Mouse (Mus musculus): ENCODE data around the gene Atp7b. TPM values are rescaled to one million over a fixed set of nuclear protein-coding genes. Genes with fewer than 3 reads are reported as not detected.

Atp7b gene
- polyA plus RNA-seq, 1 experiment from 2014 or later: 1.3 TPM

GRCm38 (mm10) chr8:22058368-22058767 lies 1.7 kb downstream of the Atp7b start:
- ATAC-seq (replicated peaks; ENCODE audit: extremely low read depth, insufficient read depth, low FRiP score): no peak
- H3K36me3 ChIP-seq (ENCODE audit: control insufficient read depth, insufficient read depth): peaks cover 3% of the 10 kb centered on the region
- H3K9ac ChIP-seq (ENCODE audit: low read length): no peak overlapping the region
- H3K27ac ChIP-seq (ENCODE audit: low read length): no peak overlapping the region
- no peak overlapping the region for H3K4me3 ChIP-seq (ENCODE audit: low read length)
- H3K4me2 ChIP-seq (ENCODE audit: low read depth, low read length): no peak overlapping the region
- H3K9me3 ChIP-seq (replicated peaks; ENCODE audit: control insufficient read depth, low read length): no peaks in the 10 kb centered on the region
- H3K27me3 ChIP-seq (ENCODE audit: control insufficient read depth, insufficient read depth, low read length): peaks cover 14% of the 10 kb centered on the region; the same call in 1 of the 2 replicates
- peaks cover 4% of the 10 kb centered on the region; the same call in 1 of the 2 replicates for H3K4me1 ChIP-seq (ENCODE audit: control insufficient read depth, insufficient read depth, low read length)
- WGBS: 70% methylated on average over 9 of the region's 9 CpGs

- no peak for ATAC-seq (replicated peaks; ENCODE audit: extremely low read depth, insufficient read depth, low FRiP score)
- Histone ChIP-seq H3K9me3 (replicated peaks; ENCODE audit: control insufficient read depth, low read length) (no peaks in the 10 kb centered on the region), H3K27ac (ENCODE audit: low read length) (no peak overlapping the region), H3K9ac (ENCODE audit: low read length) (no peak overlapping the region), H3K4me2 (ENCODE audit: low read depth, low read length) (no peak overlapping the region), H3K4me1 (ENCODE audit: control insufficient read depth, insufficient read depth, low read length) (peaks cover 4% of the 10 kb centered on the region; the same call in 1 of the 2 replicates), H3K4me3 (ENCODE audit: low read length) (no peak overlapping the region), H3K27me3 (ENCODE audit: control insufficient read depth, insufficient read depth, low read length) (peaks cover 14% of the 10 kb centered on the region; the same call in 1 of the 2 replicates), H3K36me3 (ENCODE audit: control insufficient read depth, insufficient read depth) (peaks cover under 1% of the 10 kb centered on the region; the same call in 1 of the 2 replicates)
- 60% methylated on average over 3 of the region's 3 CpGs for WGBS
These were observed 3.3 kb downstream of the Atp7b start for GRCm38 (mm10) chr8:22056850-22057249.

GRCm38 (mm10) chr8:22055492-22055877 lies 4.6 kb downstream of the Atp7b start:
- ATAC-seq (replicated peaks; ENCODE audit: extremely low read depth, insufficient read depth, low FRiP score): no peak
- H3K9ac ChIP-seq (ENCODE audit: low read length): no peak overlapping the region
- H3K9me3 ChIP-seq (replicated peaks; ENCODE audit: control insufficient read depth, low read length): no peaks in the 10 kb centered on the region
- H3K27ac ChIP-seq (ENCODE audit: low read length): no peak overlapping the region
- no peak overlapping the region for H3K4me2 ChIP-seq (ENCODE audit: low read depth, low read length)
- H3K36me3 ChIP-seq (ENCODE audit: control insufficient read depth, insufficient read depth): no peaks in the 10 kb centered on the region
- no peak overlapping the region for H3K4me3 ChIP-seq (ENCODE audit: low read length)
- H3K4me1 ChIP-seq (ENCODE audit: control insufficient read depth, insufficient read depth, low read length): no peaks in the 10 kb centered on the region; the same call in 1 of the 2 replicates
- H3K27me3 ChIP-seq (ENCODE audit: control insufficient read depth, insufficient read depth, low read length): peaks cover 14% of the 10 kb centered on the region; the same call in 1 of the 2 replicates
- 77% methylated on average over 2 of the region's 2 CpGs for WGBS

GRCm38 (mm10) chr8:22054674-22055491 lies 5.2 kb downstream of the Atp7b start:
- ATAC-seq (replicated peaks; ENCODE audit: extremely low read depth, insufficient read depth, low FRiP score): no peak
- Histone ChIP-seq H3K27ac (ENCODE audit: low read length) (no peak overlapping the region), H3K9ac (ENCODE audit: low read length) (no peak overlapping the region), H3K27me3 (ENCODE audit: control insufficient read depth, insufficient read depth, low read length) (peaks cover 13% of the 10 kb centered on the region; the same call in 1 of the 2 replicates), H3K9me3 (replicated peaks; ENCODE audit: control insufficient read depth, low read length) (no peaks in the 10 kb centered on the region), H3K4me1 (ENCODE audit: control insufficient read depth, insufficient read depth, low read length) (no peaks in the 10 kb centered on the region; the same call in 1 of the 2 replicates), H3K36me3 (ENCODE audit: control insufficient read depth, insufficient read depth) (no peaks in the 10 kb centered on the region), H3K4me3 (ENCODE audit: low read length) (no peak overlapping the region), H3K4me2 (ENCODE audit: low read depth, low read length) (no peak overlapping the region)
- WGBS: 61% methylated on average over 12 of the region's 12 CpGs

GRCm38 (mm10) chr8:22047699-22048464 lies 12.2 kb downstream of the Atp7b start:
- Histone ChIP-seq H3K4me1 (ENCODE audit: control insufficient read depth, insufficient read depth, low read length) (no peaks in the 10 kb centered on the region), H3K36me3 (ENCODE audit: control insufficient read depth, insufficient read depth) (no peaks in the 10 kb centered on the region), H3K9ac (ENCODE audit: low read length) (no peak overlapping the region), H3K27me3 (ENCODE audit: control insufficient read depth, insufficient read depth, low read length) (no peaks in the 10 kb centered on the region), H3K4me2 (ENCODE audit: low read depth, low read length) (no peak overlapping the region), H3K27ac (ENCODE audit: low read length) (no peak overlapping the region), H3K9me3 (replicated peaks; ENCODE audit: control insufficient read depth, low read length) (no peaks in the 10 kb centered on the region), H3K4me3 (ENCODE audit: low read length) (no peak overlapping the region)
- 0 out of 2 replicates have a peak, but pooled peaks have one; percentile 37 for ATAC-seq (replicated peaks; ENCODE audit: extremely low read depth, insufficient read depth, low FRiP score)
- WGBS: 41% methylated on average over 2 of the region's 2 CpGs

- Histone ChIP-seq H3K27me3 (ENCODE audit: control insufficient read depth, insufficient read depth, low read length) (no peaks in the 10 kb centered on the region), H3K4me3 (ENCODE audit: low read length) (no peak overlapping the region), H3K4me2 (ENCODE audit: low read depth, low read length) (no peak overlapping the region), H3K4me1 (ENCODE audit: control insufficient read depth, insufficient read depth, low read length) (no peaks in the 10 kb centered on the region), H3K9me3 (replicated peaks; ENCODE audit: control insufficient read depth, low read length) (no peaks in the 10 kb centered on the region), H3K27ac (ENCODE audit: low read length) (no peak overlapping the region), H3K36me3 (ENCODE audit: control insufficient read depth, insufficient read depth) (no peaks in the 10 kb centered on the region), H3K9ac (ENCODE audit: low read length) (no peak overlapping the region)
- no peak for ATAC-seq (replicated peaks; ENCODE audit: extremely low read depth, insufficient read depth, low FRiP score)
- WGBS: 52% methylated on average over 12 of the region's 12 CpGs
These were observed 16.4 kb downstream of the Atp7b start for GRCm38 (mm10) chr8:22043706-22044105.

- Histone ChIP-seq H3K4me2 (ENCODE audit: low read depth, low read length) (no peak overlapping the region), H3K4me1 (ENCODE audit: control insufficient read depth, insufficient read depth, low read length) (no peaks in the 10 kb centered on the region), H3K27ac (ENCODE audit: low read length) (no peak overlapping the region), H3K27me3 (ENCODE audit: control insufficient read depth, insufficient read depth, low read length) (no peaks in the 10 kb centered on the region), H3K4me3 (ENCODE audit: low read length) (no peak overlapping the region), H3K9me3 (replicated peaks; ENCODE audit: control insufficient read depth, low read length) (no peaks in the 10 kb centered on the region), H3K9ac (ENCODE audit: low read length) (no peak overlapping the region), H3K36me3 (ENCODE audit: control insufficient read depth, insufficient read depth) (no peaks in the 10 kb centered on the region)
- 87% methylated on average over 3 of the region's 3 CpGs for WGBS
- ATAC-seq (replicated peaks; ENCODE audit: extremely low read depth, insufficient read depth, low FRiP score): no peak
These were observed 17.6 kb downstream of the Atp7b start for GRCm38 (mm10) chr8:22042515-22042914.

GRCm38 (mm10) chr8:22040153-22040509 lies 20.0 kb downstream of the Atp7b start:
- Histone ChIP-seq H3K9me3 (replicated peaks; ENCODE audit: control insufficient read depth, low read length) (no peaks in the 10 kb centered on the region), H3K4me1 (ENCODE audit: control insufficient read depth, insufficient read depth, low read length) (no peaks in the 10 kb centered on the region), H3K27me3 (ENCODE audit: control insufficient read depth, insufficient read depth, low read length) (no peaks in the 10 kb centered on the region), H3K27ac (ENCODE audit: low read length) (no peak overlapping the region), H3K4me2 (ENCODE audit: low read depth, low read length) (no peak overlapping the region), H3K36me3 (ENCODE audit: control insufficient read depth, insufficient read depth) (no peaks in the 10 kb centered on the region), H3K9ac (ENCODE audit: low read length) (no peak overlapping the region), H3K4me3 (ENCODE audit: low read length) (no peak overlapping the region)
- WGBS: 52% methylated on average over 6 of the region's 6 CpGs
- no peak for ATAC-seq (replicated peaks; ENCODE audit: extremely low read depth, insufficient read depth, low FRiP score)

All from heart, embryonic 16.5 days (tissue).